Mouse (Mus musculus) E14TG2a.4 (cell line): ENCODE measurements around the gene Areg.

Experiments used
- CTCF ChIP-seq: conservative IDR thresholded peaks from 2 replicates; pipeline ENCODE4 v1.5.1; 2014; ENCODE audit warnings: low read length
- NANOG ChIP-seq: IDR thresholded peaks from 2 replicates; pipeline ENCODE4 v1.6.1; 2014; ENCODE audit warnings: borderline replicate concordance, low read length, mixed read lengths
- POU5F1 ChIP-seq: IDR thresholded peaks from 2 replicates; pipeline ENCODE4 v1.6.1; 2014; ENCODE audit warnings: low read length, borderline replicate concordance

DNA sequence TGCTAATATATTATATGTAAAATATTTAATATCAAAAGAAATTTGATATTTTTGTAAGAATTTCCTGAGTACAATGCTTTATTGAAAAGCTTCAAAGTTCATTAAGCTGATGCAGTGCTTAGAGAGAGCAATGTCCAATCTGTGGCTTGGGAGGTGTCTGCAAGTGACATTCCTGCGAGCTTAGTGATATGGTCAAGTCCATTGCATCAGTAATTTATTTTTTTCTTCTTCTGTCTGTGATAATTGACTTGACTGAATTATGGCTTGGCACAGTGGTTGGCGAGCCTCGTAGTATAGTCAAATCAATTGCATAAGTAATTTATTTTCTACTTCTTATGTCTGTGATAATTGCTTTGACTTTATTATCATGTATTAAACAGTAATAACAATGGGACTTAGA, 49.1 kb upstream of the Areg start:
- no peak for TF ChIP-seq CTCF
- TF ChIP-seq POU5F1: no peak
- no peak for TF ChIP-seq NANOG
